Mouse (Mus musculus): ENCODE measurements at regions not wholly inside any gene's neighbourhood (a gene's known extent, or its start where the extent isn't known, plus 50 kb on each side); places are given as distances from the start of the nearest gene placed in this dataset.

GRCm38 (mm10) chr4:81508776-81509175 is 66.2 kb upstream of the Mpdz start:
- no peaks in the 10 kb centered on the region for H3K27me3 ChIP-seq (ENCODE audit: control insufficient read depth, insufficient read depth, insufficient read length)
- no peaks in the 10 kb centered on the region for H3K36me3 ChIP-seq (ENCODE audit: control insufficient read depth, insufficient read depth)
- no peaks in the 10 kb centered on the region for H3K79me3 ChIP-seq (ENCODE audit: low read depth)
- TF ChIP-seq USF1 (IDR thresholded peaks at IDR 0.05; ENCODE audit: low read depth) (no peak), MAX (IDR thresholded peaks at IDR 0.05) (no peak), CEBPB (IDR thresholded peaks at IDR 0.05; ENCODE audit: low read depth) (no peak), MYOD1 (IDR thresholded peaks at IDR 0.05; ENCODE audit: control insufficient read depth, insufficient read length, low read depth) (no peak), FOSL1 (IDR thresholded peaks at IDR 0.05; ENCODE audit: insufficient read depth, low read length, poor library complexity, severe bottlenecking) (no peak), CTCF (IDR thresholded peaks at IDR 0.05; ENCODE audit: control insufficient read depth, insufficient read depth, insufficient read length) (no peak), MYOG (IDR thresholded peaks at IDR 0.05; ENCODE audit: control insufficient read depth, extremely low read depth, insufficient read length) (no peak)
- H3ac ChIP-seq (ENCODE audit: control insufficient read depth, insufficient read length, low read depth) = no peak overlapping the region
- H3K79me2 ChIP-seq (ENCODE audit: control insufficient read depth, insufficient read depth) = no peaks in the 10 kb centered on the region
- no peak overlapping the region for H3K4me3 ChIP-seq (ENCODE audit: insufficient read depth, poor library complexity, severe bottlenecking)

- H3K36me3 ChIP-seq (ENCODE audit: control insufficient read depth, insufficient read depth) = no peaks in the 10 kb centered on the region
- no peak for TF ChIP-seq CTCF (IDR thresholded peaks at IDR 0.05; ENCODE audit: control insufficient read depth, insufficient read depth, insufficient read length)
- TF ChIP-seq MYOG (IDR thresholded peaks at IDR 0.05; ENCODE audit: control insufficient read depth, extremely low read depth, insufficient read length) = no peak
- TF ChIP-seq MYOD1 (IDR thresholded peaks at IDR 0.05; ENCODE audit: control insufficient read depth, insufficient read length, low read depth) = no peak
- TF ChIP-seq MAX (IDR thresholded peaks at IDR 0.05) = no peak
- no peak for TF ChIP-seq USF1 (IDR thresholded peaks at IDR 0.05; ENCODE audit: low read depth)
- TF ChIP-seq FOSL1 (IDR thresholded peaks at IDR 0.05; ENCODE audit: insufficient read depth, low read length, poor library complexity, severe bottlenecking) = no peak
- TF ChIP-seq CEBPB (IDR thresholded peaks at IDR 0.05; ENCODE audit: low read depth) = no peak
- H3K79me3 ChIP-seq (ENCODE audit: low read depth) = no peaks in the 10 kb centered on the region
- H3ac ChIP-seq (ENCODE audit: control insufficient read depth, insufficient read length, low read depth) = no peak overlapping the region
- H3K4me3 ChIP-seq (ENCODE audit: insufficient read depth, poor library complexity, severe bottlenecking) = no peak overlapping the region
- H3K79me2 ChIP-seq (ENCODE audit: control insufficient read depth, insufficient read depth) = no peaks in the 10 kb centered on the region
- no peaks in the 10 kb centered on the region for H3K27me3 ChIP-seq (ENCODE audit: control insufficient read depth, insufficient read depth, insufficient read length)
These were observed 64.2 kb upstream of the Mpdz start for GRCm38 (mm10) chr4:81506841-81507240.

GRCm38 (mm10) chr4:81506306-81506705 is 63.7 kb upstream of the Mpdz start:
- TF ChIP-seq USF1 (IDR thresholded peaks at IDR 0.05; ENCODE audit: low read depth) = no peak
- TF ChIP-seq CTCF (IDR thresholded peaks at IDR 0.05; ENCODE audit: control insufficient read depth, insufficient read depth, insufficient read length) = no peak
- Histone ChIP-seq H3K36me3 (ENCODE audit: control insufficient read depth, insufficient read depth) (no peaks in the 10 kb centered on the region), H3K79me3 (ENCODE audit: low read depth) (no peaks in the 10 kb centered on the region), H3K4me3 (ENCODE audit: insufficient read depth, poor library complexity, severe bottlenecking) (no peak overlapping the region), H3K79me2 (ENCODE audit: control insufficient read depth, insufficient read depth) (no peaks in the 10 kb centered on the region), H3ac (ENCODE audit: control insufficient read depth, insufficient read length, low read depth) (no peak overlapping the region), H3K27me3 (ENCODE audit: control insufficient read depth, insufficient read depth, insufficient read length) (no peaks in the 10 kb centered on the region)

- H3K79me2 ChIP-seq (ENCODE audit: control insufficient read depth, insufficient read depth) = no peaks in the 10 kb centered on the region
- no peaks in the 10 kb centered on the region for H3K27me3 ChIP-seq (ENCODE audit: control insufficient read depth, insufficient read depth, insufficient read length)
- H3K36me3 ChIP-seq (ENCODE audit: control insufficient read depth, insufficient read depth) = no peaks in the 10 kb centered on the region
- H3K79me3 ChIP-seq (ENCODE audit: low read depth) = no peaks in the 10 kb centered on the region
- H3K4me3 ChIP-seq (ENCODE audit: insufficient read depth, poor library complexity, severe bottlenecking) = no peak overlapping the region
- TF ChIP-seq USF1 (IDR thresholded peaks at IDR 0.05; ENCODE audit: low read depth) (no peak), FOSL1 (IDR thresholded peaks at IDR 0.05; ENCODE audit: insufficient read depth, low read length, poor library complexity, severe bottlenecking) (no peak), MYOG (IDR thresholded peaks at IDR 0.05; ENCODE audit: control insufficient read depth, extremely low read depth, insufficient read length) (no peak), MAX (IDR thresholded peaks at IDR 0.05) (no peak), MYOD1 (IDR thresholded peaks at IDR 0.05; ENCODE audit: control insufficient read depth, insufficient read length, low read depth) (no peak), CTCF (IDR thresholded peaks at IDR 0.05; ENCODE audit: control insufficient read depth, insufficient read depth, insufficient read length) (no peak), CEBPB (IDR thresholded peaks at IDR 0.05; ENCODE audit: low read depth) (no peak)
- H3ac ChIP-seq (ENCODE audit: control insufficient read depth, insufficient read length, low read depth) = no peak overlapping the region
These were observed 62.5 kb upstream of the Mpdz start for GRCm38 (mm10) chr4:81505096-81505495.

- no peaks in the 10 kb centered on the region for H3K79me2 ChIP-seq (ENCODE audit: control insufficient read depth, insufficient read depth)
- TF ChIP-seq USF1 (IDR thresholded peaks at IDR 0.05; ENCODE audit: low read depth) (no peak), MAX (IDR thresholded peaks at IDR 0.05) (no peak), MYOD1 (IDR thresholded peaks at IDR 0.05; ENCODE audit: control insufficient read depth, insufficient read length, low read depth) (no peak), MYOG (IDR thresholded peaks at IDR 0.05; ENCODE audit: control insufficient read depth, extremely low read depth, insufficient read length) (no peak), FOSL1 (IDR thresholded peaks at IDR 0.05; ENCODE audit: insufficient read depth, low read length, poor library complexity, severe bottlenecking) (no peak), CTCF (IDR thresholded peaks at IDR 0.05; ENCODE audit: control insufficient read depth, insufficient read depth, insufficient read length) (no peak), CEBPB (IDR thresholded peaks at IDR 0.05; ENCODE audit: low read depth) (no peak)
- no peaks in the 10 kb centered on the region for H3K36me3 ChIP-seq (ENCODE audit: control insufficient read depth, insufficient read depth)
- H3K4me3 ChIP-seq (ENCODE audit: insufficient read depth, poor library complexity, severe bottlenecking) = no peak overlapping the region
- H3K79me3 ChIP-seq (ENCODE audit: low read depth) = no peaks in the 10 kb centered on the region
- no peaks in the 10 kb centered on the region for H3K27me3 ChIP-seq (ENCODE audit: control insufficient read depth, insufficient read depth, insufficient read length)
- no peak overlapping the region for H3ac ChIP-seq (ENCODE audit: control insufficient read depth, insufficient read length, low read depth)
These were observed 61.3 kb upstream of the Mpdz start for GRCm38 (mm10) chr4:81503941-81504340.

- no peak overlapping the region for H3ac ChIP-seq (ENCODE audit: control insufficient read depth, insufficient read length, low read depth)
- no peaks in the 10 kb centered on the region for H3K36me3 ChIP-seq (ENCODE audit: control insufficient read depth, insufficient read depth)
- H3K79me3 ChIP-seq (ENCODE audit: low read depth) = no peaks in the 10 kb centered on the region
- H3K79me2 ChIP-seq (ENCODE audit: control insufficient read depth, insufficient read depth) = no peaks in the 10 kb centered on the region
- no peak overlapping the region for H3K4me3 ChIP-seq (ENCODE audit: insufficient read depth, poor library complexity, severe bottlenecking)
- TF ChIP-seq FOSL1 (IDR thresholded peaks at IDR 0.05; ENCODE audit: insufficient read depth, low read length, poor library complexity, severe bottlenecking) (no peak), MYOG (IDR thresholded peaks at IDR 0.05; ENCODE audit: control insufficient read depth, extremely low read depth, insufficient read length) (no peak), MYOD1 (IDR thresholded peaks at IDR 0.05; ENCODE audit: control insufficient read depth, insufficient read length, low read depth) (no peak), MAX (IDR thresholded peaks at IDR 0.05) (no peak), CEBPB (IDR thresholded peaks at IDR 0.05; ENCODE audit: low read depth) (no peak)
- no peaks in the 10 kb centered on the region for H3K27me3 ChIP-seq (ENCODE audit: control insufficient read depth, insufficient read depth, insufficient read length)
These were observed 59.2 kb upstream of the Mpdz start for GRCm38 (mm10) chr4:81501802-81502201.
